Mouse (Mus musculus) brain, embryonic 14.5 days (tissue): ENCODE measurements around the gene Rhag.

Source experiments
- CTCF ChIP-seq: fragments of 200-500 bp; IDR thresholded peaks from 2 replicates; pipeline ENCODE4 v1.5.1; 2012; ENCODE audit warnings: inconsistent platforms, mild to moderate bottlenecking, moderate library complexity, borderline replicate concordance; ENCODE audit not compliant: insufficient read depth, insufficient read length; ENCODE audit errors: extremely low read depth
- POLR2A ChIP-seq: fragments of 200-500 bp; IDR thresholded peaks from 2 replicates; pipeline ENCODE4 v1.6.1; 2012; ENCODE audit warnings: mild to moderate bottlenecking, inconsistent platforms, borderline replicate concordance; ENCODE audit not compliant: poor library complexity, insufficient read depth, insufficient read length, severe bottlenecking; ENCODE audit errors: extremely low read depth

DNA sequence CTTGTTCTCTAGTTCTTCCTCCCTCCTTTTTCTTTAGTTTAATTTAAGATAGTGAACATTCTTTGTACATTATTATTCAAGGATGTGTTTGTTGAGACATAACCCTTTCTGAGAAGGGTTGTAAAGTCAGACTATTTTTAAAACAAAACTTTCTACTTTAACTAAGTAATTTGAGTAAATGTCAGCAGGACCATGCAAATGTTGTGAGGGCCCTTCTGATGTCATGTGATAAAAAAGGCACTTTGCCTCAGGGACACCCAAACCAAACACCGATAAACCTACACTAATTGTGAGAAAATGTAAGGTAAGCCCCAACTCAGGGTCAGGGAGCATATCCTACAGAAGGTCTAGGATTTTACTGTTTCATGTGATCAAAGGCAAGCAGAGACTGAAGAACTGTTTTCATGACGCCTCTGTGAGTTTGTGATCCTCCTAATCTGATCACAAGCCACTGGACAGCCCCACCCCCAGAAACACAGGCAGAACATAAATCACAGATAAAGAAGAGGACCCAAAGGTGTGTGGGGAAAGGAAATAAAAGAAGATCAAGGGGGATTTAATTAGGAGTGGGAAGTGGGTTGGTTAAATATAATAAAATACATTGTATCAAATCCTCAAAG lies 3.9 kb upstream of the Rhag start, which contains the start of gene Crisp2:
- TF ChIP-seq CTCF = no peak
- TF ChIP-seq POLR2A = no peak
